Mouse (Mus musculus) kidney, adult 8-10 months (tissue): Measurements from ENCODE around the gene Mdm2.
"Not testable (repeated sequence)": the region's sequence is repeated elsewhere in the genome, so short reads cannot be mapped to it uniquely, and the experiment has no call there.

Experiments
- DNase-seq, 2 experiments: peaks; one replicate each; pipeline ENCODE4 v3.0.0; 2022

Mdm2 gene

DNA sequence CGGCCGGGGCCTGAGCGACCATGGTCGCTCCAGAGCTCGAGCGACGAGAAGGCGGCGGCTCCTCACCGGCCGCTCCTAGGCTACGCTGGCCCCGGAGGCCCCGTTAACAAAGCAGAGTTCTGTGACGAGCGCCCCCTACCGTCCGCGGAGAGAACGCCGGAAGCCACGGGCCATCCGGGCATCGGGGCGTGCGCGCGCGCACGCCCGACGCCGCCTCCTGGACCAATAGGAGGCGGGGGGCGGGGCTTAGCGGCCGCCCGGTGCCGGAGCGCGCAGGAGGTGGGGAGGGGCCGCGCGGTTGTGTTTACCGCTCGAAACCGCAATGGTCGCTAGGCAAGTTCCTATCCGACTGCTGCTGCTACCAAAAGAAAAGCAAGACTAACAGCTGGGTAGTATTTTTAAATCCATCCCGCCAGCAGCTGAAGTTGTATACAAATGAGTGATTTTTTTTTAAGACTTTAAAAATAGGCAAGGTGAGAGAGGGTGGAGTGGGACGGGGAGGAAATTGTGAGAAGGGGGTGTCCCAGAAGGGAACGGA lies at the start of gene Mdm2:
Mdm2 (minus strand) TSS at position 155 of the 538 bp plus-strand sequence.
- peak; percentile 89 to 95 for DNase-seq

DNA sequence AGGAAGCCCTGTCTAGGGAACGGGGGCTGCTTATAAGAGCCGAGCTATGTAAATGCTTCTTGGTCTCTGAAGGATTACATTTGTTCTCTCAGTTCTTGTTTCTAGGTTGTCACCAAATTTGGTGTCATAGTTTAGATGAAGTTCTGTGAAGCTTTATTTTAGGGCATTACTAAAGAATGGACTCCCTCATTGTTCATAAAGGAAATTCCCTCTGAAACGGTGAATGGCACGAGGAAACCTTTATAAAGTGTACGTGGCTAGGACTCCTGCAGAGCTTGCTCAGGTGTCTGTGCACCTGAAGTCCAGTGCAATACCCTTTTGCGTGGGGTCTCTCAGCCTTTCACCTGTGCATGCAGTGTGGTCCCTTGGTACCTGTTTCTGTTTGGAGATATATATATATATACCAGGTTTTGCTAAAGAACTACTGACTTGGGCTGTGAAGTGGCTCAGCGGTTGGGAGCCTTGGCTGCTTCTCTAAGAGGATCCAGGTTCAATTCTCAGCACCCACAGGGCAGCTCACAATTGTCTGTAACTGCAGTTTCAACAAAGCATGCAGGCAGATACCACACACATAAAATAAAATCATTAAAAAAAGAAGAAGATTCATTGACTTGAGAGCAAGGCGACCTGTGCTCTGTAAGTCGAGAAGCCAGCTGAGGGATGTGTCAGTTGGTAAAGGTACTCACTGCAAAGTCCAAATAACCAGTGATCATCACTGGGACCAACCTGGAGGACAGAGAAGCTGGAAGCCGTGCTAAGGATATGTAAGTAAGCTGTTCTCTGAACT lies 49.5 kb upstream of the Mdm2 start:
- DNase-seq, result no peak

DNA sequence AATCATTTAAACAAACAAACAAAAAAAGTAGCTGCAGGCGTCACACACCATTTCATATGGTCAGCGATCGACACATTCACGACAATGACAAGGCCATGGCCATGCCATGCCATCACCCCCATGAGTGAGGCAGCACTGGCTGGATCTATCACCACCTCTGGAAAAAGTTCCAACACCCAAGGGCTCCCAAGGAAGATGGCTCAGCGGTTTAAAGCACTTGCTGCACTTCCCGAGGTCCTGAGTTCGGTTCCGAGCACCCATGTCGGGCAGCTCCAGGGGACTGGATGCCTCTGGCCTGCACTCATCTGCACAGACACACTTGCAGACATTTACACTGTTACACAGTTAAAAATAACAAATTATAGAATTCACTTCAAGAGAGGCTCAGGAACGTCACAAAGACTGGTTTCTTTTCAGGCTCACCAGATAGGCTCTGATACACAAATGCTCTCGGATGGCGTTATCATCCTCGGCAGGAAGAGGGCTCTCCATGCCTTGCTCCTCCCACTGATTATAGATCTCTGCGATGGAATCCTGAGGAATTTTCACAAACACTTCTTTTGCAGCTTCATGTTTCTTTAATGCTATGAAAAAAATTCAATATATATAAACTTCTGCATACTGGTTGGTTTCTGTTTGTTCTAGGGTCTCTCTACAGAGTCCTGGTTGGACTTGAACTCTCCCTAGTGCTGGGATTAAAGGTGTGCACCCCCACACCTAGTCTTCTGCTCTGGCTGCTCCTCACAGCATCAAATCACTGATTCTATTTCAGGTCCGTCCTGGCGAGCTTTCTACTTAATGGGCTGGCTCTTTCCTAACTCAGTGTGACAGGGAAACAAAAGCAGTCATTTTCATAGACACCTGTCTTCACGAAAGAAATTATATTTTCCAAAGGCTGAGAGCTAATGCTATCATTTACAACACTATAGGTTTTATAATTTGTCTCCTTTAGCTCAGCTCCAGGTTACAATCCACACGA lies 48.5 kb upstream of the Mdm2 start:
- no peak for DNase-seq

DNA sequence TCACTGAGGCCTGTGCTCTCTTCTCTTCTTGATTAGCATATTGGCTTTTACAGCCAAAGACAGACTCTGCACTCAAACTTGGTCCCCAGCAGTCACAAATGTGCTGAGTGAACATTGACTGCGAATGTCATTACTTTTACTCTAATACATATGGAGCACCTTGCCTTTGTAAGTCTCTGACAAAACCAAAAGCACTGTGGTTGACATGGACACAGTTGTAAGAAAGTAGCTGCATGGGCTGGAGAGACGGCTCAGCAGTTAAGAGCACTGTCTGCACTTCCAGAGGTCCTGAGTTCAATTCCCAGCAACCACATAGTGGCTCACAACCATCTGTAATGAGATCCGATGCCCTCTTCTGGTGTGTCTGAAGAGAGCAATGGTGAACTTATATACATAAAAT lies 47.8 kb upstream of the Mdm2 start:
- not testable (repeated sequence) for DNase-seq

DNA sequence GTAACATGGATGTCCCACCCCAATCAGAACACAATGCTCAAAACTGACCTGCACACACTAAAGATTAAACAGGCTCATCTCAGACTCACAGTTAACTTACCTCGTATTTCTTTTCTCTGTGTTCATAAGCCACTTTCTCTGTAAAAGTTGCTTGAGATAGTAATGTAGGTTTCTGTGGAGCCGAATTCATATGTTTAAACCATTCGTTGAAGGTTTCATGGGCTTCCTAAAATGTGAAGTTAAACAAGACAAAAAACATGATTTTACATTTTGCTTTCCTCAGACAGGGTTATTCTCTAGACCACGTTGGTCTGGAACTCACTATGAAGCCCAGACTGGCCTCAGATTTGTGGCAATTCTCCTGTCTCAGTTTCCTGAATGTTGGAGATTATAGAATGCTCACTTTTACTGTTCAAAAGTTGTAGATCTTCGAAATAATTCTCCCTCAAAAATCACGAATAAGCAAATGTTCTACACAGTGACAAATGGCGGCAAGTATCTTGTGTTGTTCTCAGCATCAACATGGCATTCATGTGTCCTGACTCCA lies 47.3 kb upstream of the Mdm2 start:
- DNase-seq, result no peak

DNA sequence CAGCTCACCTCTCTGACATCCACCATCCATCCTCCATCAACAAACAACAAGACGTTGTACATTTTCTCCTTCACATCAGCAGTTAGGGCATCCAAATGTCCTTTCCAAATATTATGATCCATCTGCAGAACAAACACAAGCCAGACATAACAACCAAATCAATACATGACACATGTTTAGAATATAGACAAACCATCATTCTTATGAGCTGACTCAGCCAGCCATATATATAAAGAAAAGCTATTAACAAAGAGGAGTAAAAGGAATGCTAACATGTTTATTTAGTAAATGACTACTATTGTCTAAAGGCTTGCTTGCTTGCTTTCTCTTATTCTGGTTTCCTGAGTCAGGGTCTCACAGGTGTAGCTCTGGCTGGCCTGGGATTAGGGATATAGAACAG lies 46.7 kb upstream of the Mdm2 start:
- DNase-seq, result no peak

DNA sequence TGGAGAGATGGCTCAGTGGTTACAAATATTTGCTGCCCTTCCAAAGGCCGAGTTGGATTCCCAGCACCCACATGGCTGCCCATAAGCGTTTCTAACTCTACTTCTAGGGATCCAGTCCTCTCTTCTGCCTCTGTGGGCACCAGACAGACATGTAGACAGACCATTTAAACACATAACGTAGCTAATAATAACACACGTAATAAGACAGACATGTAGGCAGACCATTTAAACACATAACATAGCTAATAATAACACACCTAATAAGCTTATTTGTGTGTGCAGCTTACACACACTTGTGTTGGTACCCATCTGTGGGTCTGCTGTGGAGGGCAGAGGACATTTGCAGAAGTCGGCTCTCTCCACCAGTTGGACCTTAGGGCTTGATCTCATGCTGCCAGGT lies 46.2 kb upstream of the Mdm2 start:
- DNase-seq, result no peak

DNA sequence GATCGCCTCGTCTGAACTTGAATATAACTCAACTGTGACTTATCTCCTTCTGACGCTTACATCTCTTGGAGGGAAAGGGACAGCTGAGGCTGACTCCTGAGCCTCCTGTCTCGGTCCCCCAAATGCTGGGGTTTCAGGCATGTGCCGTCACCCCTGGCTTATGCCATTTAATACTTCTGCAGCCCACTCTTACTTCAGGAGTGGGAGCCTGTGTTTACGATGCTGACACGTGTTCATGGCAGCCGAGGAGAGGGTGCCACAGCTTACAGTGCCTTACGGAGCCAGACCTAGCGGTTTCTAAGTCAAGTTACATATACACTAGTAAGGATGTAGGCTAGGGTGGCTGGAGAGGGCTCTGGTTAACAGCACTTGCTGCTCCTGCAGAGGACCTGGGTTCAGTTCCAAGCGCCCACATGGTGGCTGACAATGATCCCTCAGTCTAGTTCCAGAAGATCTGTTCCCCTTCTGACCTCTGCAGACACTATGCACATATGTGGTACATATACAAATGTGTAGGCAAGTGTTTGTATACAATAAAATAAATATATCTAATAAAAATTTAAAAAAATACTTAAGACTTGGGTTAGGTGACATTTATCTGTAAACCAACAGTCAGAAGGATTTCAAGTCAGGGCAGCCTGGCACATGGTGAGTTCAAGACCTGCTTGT lies 45.4 kb upstream of the Mdm2 start:
- no peak for DNase-seq

DNA sequence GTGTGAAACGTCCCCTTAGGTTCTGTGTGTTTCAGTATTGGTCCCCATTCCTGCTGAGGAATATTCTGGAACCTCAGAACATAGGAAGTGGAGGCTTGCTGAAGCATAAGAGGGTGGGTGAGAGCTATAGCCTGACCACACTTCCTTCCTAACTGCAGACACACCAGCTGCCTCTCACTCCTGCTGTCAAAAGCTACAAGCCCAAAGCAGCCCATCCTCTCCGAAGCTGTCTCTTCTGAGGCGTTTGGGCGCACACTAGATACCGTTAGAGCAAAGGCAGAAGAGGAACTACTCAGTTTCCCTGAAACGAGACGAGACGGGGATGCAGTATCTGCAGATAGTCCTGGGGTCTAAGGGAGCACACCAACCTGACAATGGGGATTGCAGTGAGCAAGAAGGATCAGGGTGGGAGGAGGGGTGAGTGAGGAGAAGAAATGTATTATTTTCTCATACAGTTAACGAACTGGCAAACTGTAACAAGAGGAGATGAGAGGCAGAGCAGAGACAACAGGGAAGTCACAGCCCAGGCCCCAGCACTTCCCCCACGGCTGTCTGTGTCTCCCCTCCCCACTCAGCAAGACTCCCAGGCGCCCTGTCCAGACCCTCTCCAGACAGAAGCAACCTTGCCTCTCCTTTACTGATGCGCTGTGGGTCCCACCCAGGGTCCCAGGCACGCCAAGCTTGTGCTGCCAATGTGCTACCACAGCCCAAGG lies 44.7 kb upstream of the Mdm2 start:
- DNase-seq, result no peak

DNA sequence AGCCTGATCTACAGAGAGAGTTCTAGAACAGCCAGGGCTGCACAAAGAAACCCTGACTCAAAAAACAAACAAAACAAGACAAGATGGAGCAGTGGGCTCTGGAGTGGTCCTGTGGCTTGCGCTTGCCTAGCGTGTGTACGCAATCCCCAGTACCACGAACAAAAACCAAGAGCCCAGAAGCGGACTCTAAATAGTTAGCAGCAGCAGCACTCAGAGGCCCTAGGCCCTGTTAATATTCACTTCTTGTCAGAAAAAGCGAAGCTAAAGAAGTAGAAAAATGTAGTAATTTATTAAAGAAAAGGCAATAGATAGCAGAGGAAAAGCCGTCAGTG lies 44.0 kb upstream of the Mdm2 start:
- DNase-seq, result no peak

DNA sequence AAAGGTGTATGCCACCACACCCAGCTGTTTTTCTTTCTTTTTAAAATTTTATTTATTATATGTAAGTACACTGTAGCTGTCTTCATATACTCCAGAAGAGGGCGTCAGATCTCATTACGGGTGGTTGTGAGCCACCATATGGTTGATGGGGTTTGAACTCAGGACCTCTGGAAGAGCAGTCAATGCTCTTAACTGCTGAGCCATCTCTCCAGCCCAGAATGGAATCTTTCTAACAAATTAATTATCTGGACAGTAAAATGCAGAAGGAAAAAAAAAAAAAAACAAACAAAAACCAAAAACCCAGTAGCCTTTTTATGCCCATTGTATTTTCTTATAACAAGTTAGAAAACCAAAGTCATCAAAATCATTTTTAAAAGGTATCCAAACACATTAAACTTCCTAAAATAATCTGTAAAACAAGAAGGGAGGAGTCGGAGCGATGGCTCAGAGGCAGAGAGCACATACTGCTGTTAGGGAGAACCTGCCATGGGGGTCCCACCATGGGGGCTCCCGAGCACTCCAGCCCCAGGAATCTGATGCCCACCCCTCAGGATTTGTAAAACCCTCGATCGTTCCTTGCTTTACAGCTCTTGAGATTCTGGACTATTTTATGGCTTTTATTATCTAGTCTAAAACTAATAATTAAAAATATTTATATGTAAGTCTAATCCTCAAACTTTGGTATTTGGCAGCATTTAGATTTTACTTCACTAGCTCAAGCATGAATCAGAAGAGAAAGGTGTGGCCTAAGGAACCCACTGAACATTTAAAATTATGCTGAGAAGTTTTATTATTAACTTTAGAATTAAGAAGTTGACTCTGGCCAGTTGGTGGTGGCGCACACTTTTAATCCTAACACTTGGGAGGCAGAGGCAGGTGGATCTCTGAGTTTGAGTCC lies 43.4 kb upstream of the Mdm2 start:
- DNase-seq, result no peak

DNA sequence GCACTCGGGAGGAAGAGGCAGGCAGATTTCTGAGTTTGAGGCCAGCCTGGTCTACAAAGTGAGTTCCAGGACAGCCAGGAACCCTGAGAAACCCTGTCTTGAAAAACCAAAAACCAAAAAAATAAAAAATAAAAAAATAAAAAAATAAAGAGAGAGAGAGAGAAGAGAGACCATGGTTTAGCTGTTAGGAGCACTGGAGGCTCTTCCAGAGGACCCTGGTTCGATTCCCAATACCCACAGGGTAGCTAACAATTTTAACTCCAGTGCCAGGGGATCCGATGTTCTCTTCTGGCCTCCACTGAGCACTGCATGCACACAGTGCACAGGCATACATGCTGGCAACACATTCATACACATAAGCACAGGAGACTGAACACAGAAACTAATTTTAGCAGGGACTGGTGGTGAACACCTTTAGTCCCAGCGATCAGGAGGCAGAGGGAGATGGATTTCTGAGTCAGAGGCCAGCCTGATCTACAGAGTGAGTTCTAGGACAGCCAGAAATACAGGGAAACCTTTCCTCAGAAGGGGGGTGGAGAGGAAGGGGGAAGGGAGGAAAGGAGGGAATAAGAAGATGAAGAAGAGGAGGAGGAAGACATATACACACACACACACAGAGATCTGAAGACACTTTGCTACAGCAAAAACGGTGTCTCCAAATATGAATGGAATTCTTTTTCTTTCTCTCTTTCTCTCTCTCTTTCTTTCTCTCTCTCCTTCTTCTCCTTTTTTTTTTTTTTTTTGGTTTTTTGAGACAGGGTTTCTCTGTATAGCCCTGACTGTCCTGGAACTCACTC lies 42.5 kb upstream of the Mdm2 start:
- no peak for DNase-seq

DNA sequence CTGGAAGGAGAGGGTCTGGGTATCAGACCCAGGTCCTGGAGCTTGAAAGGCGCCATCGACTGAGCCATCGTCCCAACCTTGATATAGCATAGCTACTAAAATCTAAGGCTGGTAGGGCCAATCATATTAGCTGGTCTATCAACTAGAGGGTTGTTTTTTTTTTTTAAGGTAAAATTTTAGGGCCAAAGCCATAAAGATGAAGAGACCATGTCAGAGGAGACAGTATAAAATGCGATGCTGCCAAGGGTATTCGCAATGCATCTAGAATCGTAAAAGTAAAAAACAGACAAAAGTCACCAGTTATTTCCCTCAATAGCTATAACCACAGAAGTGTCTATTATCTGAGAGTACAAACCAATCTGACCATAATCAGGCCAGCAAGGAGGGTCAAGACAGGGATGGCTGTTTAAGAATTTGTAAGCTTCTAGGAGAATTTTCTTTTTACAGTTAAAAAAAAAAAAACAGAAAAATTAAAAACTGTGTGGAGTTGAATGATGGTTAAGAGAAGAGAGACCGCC lies 41.8 kb upstream of the Mdm2 start:
- DNase-seq, result no peak

DNA sequence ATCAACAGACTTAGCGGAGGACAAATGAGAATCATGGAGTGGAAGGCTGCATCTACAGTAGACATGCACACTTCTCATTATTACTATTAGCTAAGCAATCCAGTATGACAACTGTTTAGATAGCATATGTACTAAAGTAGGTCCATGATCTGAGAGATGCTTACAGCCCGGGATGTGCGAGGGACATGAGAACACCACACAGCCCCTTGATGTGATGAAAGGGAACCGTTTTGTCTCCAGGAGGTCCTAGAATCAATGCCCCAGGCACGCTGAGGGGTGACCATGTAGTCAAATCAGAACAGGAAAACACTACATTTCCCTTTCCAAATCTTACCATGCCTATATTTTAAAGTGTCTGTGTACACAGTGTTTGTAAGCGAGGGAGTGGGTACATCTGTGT lies 41.2 kb upstream of the Mdm2 start:
- no peak for DNase-seq

DNA sequence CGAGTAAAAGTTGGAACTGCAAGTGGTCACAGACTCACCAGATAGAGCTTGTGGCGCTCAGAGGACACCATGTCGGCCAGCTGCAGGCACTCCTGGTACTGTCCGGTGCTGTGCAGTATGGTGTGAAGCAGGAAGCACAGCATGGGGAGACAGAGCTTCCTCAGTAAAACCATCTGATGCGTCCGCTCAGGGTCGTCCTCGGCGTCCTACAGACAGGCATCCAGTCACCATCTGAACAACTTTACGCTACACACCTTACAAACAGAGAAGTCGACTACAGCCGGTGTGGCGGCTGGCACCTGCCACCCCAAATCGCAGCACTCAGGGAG lies 40.7 kb upstream of the Mdm2 start:
- no peak for DNase-seq

DNA sequence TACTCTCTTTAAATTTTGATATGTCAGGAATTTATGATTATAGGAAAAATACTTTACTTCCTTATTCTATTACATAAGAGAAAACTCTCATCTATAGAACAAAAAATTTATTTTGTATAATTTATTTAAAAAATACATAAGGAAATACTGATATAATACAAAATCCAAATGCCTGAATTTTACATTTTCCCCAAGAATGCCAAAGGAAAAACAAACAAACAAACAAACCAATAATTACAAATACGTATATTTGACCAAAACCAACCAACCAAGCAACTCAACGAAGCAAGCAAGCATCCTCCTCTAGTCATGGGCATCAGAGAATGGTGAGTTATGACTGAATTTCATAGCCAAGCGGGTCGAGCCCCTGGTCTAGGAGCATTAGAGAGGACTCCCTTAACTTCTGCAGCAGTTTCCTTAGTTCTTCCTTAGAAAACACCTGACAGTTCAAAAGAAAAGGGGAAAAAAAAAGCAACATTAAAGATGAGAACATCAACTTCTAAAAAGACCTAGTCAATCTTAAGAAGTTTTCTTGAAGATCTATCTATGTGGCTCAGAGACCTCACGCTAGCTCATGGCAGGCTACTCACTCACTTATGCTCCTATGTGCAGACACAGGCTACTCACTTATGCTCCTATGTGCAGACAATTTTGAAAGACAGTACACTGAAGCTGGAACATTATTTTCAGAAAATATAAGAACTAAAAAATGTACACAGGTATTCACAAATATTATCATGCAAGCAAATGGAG lies 40.1 kb upstream of the Mdm2 start:
- no peak for DNase-seq

DNA sequence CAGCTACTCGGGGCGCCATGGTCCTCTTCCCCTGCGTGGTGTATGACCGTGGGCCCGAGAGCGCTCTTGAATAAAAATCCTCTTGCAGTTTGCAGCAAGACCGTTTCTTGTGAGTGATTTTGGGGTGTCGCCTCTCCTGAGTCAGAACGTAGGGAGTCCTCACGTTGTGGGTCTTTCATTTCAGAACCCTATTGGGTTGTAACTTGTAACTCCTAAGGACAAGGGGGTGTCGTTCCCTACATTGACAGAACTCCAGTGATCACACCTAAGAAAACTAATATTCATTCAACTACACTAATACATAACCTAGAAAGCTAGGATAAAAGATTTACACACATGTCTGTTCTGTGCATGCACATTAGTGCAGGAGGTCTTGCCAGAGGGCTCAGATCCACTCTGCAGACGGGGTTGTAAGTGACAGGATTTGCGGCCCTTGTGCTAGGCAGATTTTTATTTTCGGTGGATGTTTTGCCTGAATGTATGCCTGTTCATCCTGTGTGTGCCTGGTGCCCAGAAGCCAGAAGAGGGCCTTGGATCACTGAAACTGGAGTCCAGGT lies 39.3 kb upstream of the Mdm2 start:
- DNase-seq, result no peak

DNA sequence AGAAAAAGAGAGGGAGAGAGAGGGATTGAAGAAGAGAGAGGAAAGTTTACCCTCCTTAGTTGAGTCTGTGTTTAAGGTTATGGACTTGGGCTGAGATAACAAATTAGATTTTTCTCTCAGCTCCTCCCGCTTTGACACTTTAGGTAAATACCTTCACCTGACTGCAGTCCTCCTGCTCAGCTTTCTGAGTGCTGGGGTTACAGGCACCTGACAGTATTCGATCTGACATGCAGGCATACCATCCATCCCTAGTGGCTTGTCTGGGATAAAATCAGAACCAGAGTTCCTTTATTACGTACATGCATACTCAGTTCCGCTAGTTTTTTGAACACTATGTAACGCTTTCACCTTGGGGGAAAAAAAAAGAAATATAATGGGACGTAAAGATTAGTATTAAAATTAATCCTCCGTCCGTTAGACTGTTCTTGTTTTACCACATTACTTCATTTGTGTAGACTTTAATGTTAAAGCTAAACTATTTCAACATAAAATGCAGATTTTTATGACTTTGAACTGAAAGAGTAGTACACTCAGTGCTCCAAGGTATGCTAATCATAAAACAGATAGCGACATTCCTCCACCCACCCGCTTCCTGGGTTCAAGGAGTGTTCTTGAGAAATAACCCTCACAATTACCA lies 38.6 kb upstream of the Mdm2 start:
- DNase-seq, result no peak
